Mouse (Mus musculus) testis, adult 2 months (tissue): ENCODE results near the gene Gm21987.

Experiments
- CTCF ChIP-seq: fragments of 200-500 bp; IDR thresholded peaks from 2 replicates; pipeline ENCODE4 v1.5.1; 2012; ENCODE audit warnings: low read depth, mild to moderate bottlenecking, inconsistent platforms, low read length, moderate library complexity; ENCODE audit not compliant: control insufficient read depth, insufficient read depth, insufficient replicate concordance
- POLR2A ChIP-seq: fragments of 200-500 bp; IDR thresholded peaks from 2 replicates; pipeline ENCODE4 v1.6.1; 2012; ENCODE audit warnings: low read depth, mild to moderate bottlenecking, inconsistent platforms, low read length, moderate library complexity; ENCODE audit not compliant: control insufficient read depth

GRCm38 (mm10) chr16:38353642-38354041 is 6.8 kb downstream of the Gm21987 start:
- TF ChIP-seq CTCF (no peak), POLR2A (no peak)
